Mouse (Mus musculus) cerebellum, adult 2 months (tissue): ENCODE data around the gene Zfp286.

Experiments
- CTCF ChIP-seq: fragments of 200-500 bp; IDR thresholded peaks from 2 replicates; pipeline ENCODE4 v1.5.1; 2011; ENCODE audit warnings: low read depth, mild to moderate bottlenecking, control low read depth, low read length, moderate library complexity, borderline replicate concordance; ENCODE audit not compliant: insufficient read depth
- POLR2A ChIP-seq: fragments of 200-500 bp; IDR thresholded peaks from 2 replicates; pipeline ENCODE4 v1.6.1; 2011; ENCODE audit warnings: low read length, control low read depth, borderline replicate concordance; ENCODE audit not compliant: insufficient read depth

DNA sequence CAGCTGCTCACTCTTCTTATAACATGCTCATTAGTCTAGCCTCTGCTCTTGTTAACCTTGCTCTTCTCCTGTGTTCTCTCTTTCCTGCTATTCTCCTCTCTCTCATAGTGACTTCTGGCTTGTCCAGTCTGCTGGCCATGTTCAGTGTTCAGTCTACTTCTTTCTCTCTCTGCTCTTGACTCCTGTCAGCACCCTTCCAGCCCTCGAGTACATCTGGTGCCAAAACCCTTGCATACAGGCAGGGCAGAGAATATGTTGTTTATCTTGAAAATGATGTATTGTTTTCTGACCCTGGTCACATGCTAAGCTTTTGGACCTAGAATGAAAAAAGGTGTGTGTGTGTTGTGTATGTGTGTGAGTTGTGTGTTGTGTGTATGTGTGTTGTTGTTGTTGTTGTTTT is 24.2 kb upstream of the Zfp286 start:
- TF ChIP-seq CTCF = no peak
- TF ChIP-seq POLR2A = no peak
